Mouse (Mus musculus): ENCODE measurements around the gene Efna3.

The Efna3 gene

DNA sequence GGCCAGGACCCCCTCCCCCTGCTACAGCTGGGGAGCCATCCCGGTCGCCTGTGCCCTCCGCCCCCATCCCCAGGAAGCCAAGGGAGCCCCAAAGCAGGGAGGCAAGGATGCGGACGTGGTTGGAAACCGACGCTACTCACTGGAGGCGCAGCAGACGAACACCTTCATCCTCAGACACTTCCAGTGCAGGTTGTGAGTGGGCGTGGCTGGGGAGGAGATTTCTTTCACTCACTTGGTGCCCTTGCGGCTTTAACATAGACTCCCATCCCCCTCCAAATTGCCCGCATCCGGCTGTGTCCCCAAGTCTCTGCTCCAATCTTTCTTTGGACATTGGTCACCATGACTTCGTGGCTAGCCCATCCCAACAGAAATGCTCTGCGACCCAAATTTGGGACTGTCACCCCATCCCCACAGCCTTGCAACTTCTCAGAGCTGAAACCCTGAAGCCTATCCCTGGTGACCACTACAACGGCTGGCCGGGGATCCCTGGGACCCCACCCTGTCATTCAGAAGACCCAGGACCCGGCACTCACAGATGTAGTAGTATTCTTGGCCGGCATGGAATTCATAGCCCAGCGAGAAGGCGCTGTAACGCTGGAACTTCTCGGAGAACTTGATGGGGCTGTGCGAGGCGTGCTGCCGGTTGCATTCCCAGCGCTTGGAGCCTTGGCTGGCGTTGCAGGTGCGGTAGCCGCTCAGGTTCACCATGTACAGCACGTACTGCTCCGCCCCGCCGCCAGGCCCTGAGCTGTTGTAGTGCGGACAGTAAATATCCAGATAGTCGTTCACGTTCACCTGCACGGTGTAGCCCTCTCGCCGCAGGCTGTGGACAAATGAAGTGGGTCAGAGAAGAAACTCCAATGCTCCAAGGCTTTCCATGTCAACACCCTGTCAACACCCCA, 6.6 kb downstream of the Efna3 start:
- DNase-seq, result peak; percentile 35

DNA sequence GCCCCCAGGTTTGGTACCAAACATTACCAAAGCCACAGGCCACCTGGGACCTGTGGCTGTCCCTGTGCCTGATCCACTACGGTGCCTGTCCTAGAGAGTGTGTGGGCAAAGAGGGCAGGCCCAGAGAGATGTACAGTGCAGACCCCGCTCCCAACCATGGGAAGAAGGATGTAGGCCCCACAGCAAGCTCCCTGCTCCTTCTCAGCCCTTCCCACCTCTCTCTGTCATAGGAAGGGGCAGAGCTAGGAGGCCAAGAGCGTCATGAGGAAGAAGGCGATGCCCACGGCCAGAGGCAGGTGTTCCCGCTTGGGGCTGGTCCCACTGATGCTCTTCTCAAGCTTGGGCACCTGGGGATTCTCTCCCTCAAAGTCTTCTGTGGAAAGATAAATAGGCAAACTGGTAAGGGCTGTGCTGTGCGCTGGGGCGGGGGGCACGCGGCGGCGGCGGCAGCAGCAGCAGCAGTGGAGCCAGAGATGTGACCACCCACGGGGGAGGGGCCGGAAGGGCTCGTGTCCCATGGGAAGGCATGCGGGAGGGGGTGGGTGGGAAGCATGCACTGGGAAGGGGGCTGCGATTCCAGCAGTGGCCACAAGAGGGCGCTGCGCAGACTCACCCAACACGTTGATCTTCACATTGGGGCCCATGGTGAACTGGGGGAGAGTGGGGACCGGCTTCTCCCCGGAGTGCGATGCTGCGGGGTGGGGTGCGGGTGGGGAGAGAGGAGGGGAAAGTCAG, 7.4 kb downstream of the Efna3 start:
- peak; percentile 52 for DNase-seq

DNA sequence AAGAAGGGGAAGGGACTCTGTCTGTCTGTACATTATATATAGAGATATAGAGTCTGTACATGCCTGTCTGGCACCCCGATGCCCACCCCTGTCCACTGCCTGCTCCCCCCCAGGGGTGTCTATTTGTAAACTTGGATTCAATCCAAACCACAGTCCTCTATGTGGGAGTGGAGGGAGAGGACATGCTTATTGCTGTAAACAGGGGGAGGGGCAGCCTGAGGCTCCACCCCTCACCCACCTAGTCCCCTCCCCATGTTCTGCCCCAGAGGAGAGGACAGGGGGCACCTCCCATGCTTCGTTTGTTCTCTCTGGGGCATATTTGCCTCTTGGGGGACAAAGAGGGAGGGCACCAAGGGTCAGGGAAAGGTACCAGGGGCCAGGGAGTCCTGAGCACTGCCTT, 8.0 kb downstream of the Efna3 start:
- DNase-seq, result peak; percentile 22

DNA sequence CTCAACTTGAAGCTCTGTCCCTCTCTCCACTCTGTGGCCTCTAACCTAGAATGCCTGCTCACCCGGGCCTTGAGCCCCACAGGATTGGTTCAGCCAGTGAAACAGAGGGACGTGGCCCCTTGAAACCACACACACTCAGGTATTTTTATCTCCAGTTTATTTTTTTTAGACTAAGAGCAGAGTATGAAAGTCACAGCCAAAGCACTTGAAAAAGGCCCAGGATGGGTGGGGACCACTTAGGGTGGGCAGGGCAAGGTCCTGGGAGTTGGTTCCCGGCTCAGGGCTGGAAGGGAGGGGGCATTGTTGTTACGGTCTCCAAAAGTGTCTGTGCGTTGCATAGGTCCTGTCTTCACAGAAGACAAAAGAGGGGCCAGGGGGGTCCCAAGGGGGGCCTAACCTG, 8.4 kb downstream of the Efna3 start:
- no peak for DNase-seq

DNA sequence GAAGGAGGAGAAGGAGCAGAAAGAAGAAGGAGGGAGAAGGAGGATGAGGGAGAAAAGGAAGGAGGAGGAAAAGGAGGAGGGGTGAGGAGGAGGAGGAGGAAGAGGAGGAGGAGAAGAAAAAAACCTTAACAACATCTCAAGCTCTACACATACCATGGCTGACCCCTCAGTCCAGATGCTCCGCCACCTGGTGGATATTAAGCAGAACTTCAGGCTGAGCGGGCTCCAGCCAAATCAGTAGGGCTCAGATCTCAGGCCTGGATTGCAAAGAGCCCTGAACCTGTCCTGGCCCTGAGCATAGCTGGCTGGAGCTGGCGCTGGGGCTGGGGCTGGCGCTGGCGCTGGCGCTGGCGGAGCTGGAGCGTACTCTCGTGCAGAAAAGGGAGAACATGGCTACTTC, 14.7 kb downstream of the Efna3 start:
- peak; percentile 47 for DNase-seq

DNA sequence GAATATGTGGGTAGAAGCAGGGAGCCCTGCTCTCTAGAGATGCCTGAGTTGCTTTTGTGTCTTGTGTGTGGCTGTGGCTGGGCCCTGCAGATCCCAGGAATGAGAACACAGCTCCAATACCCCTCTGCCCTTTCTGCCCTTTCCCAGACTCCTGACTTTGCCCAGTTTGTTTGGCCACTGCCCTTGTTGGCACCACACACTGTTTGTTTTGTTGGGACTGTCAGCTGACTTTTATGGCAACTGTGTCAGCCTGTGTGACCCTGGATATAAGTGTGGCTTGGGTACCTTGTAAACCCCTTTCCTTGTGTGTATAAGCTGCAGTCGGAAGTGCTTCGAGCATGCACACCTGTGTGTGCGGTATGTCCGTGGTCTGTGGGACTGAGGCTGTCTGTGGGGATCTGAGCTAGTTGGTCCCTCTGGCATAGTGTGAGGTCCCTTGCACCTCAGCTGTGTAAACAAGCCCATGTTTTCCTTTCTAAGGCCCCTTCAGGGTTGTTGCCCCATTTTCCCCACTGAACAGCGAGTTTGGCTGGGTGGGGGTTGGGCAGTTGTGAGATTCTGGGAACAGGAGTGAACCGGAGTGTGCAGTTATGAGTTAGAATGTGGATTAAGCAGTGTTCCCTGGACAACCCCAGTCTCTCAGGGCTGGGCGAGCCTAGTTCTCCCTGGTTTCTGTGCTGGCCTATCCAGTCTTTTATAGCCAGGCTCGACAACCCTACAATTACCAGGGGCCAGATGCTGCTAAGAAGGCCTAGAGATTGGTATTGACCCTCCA, 17.0 kb downstream of the Efna3 start:
- no peak for DNase-seq

DNA sequence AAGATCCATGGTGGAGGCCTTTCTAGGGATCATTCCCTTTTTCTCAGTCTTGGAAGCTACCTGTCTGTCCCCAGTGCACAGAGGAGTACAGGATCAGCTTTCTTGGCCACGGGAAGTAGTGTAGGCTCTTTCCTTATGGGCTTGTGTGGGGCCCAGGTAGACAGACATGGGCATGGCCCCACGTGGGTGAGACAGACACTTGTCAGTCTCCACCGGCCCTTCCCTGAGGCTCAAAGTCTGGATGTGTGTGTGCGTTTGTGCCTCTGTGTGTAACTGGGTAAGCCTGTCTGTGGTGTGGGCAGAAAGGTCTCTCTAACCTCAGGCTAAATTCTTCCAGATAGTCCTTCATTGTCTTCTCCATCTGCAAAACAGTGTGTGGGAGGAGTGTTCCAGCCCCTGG, 17.7 kb downstream of the Efna3 start:
- no peak for DNase-seq

DNA sequence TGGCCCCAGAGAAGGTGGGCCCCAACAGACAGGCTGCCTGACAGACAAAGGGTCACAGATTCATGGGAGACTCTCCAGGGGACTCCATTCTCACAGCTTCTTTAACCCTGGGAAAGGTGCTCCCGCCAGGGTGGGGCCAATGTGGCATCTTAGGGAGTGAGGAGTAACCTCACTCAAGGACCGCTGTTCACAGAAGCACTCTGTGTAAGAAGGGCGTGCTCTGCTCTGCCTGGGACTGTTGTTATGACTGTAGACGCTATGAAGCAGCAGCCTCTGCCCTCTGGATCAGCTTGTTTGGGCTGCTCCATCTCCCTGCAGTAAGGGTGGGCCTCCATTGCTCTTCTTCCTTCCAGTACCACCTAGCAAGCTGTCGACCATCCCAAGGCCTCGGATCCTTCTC, 18.3 kb downstream of the Efna3 start:
- DNase-seq, result no peak

DNA sequence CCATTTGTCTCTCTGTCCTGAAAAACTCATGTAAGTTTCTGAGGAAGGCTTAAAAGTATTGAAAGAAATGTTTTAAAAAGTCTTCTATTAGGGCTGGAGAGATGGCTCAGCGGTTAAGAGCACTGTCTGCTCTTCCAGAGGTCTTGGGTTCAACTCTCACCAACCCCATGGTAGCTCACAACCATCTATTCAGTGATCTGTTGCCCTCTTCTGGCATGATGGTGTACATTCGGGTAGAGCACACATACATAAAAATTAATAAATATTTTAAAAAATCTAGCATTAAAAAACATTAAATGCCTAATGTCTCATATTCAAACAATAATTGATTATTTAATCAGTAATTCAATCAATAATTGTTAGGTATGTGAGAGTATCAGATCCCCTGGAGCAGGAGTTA, 22.3 kb downstream of the Efna3 start:
- no peak for DNase-seq

DNA sequence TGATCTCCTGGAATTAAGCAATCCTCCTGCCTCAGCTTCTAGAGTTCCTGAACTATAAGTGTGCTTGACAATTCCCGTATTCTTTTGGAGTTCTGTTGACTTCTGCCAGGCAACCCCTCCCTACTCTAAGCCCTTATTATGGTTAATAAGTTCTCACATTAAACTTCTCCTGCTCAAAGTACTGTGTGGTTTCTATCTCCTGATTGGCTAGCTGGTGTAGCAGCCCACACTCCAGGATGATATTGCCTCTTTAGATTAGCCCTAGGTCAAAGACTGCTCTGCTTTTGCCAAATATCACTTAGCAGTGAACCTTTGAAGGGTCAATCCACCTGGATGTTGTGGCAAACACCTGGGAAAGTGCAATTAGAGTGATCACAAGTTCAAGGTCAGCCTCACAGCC, 22.7 kb downstream of the Efna3 start:
- DNase-seq, result no peak

DNA sequence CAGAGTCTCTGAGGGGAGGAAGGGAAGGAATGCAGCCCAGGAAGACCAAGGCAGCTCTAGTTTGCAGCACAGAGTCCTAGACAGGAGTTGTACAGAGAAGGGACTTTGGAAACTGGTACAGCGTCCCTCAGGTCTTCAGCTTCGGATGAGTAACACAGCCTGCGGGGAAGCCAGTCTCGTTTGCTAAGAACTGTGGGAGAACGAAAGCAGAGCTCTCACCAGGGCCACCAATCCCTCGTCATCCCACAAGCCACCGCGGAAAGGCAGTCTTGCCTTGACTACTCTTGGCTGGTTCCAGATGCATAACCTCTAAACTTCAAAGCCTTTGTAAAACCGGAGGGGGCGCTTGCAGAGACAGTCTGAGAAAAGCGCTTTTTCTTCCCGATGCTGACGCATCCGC, 23.3 kb downstream of the Efna3 start:
- DNase-seq, result no peak

DNA sequence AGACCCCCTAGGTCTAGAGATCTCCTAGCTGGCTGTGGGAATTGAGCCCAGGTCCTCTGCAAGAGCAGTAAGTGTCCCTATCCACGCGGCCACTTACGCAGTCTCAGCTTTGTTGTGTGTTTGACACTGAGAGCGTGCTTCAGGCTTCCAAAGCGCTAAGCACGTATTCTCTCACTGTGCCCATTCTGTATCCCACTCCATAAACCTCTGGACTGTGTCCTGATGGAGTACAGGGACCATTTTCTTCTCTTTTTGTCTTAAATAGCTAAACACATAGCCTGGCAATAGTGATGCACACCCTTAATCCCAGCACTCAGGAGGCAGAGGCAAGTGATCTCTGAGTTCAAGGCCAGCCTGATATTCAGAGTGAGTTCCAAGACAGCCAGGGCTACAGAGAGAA, 23.9 kb downstream of the Efna3 start:
- no peak for DNase-seq

DNA sequence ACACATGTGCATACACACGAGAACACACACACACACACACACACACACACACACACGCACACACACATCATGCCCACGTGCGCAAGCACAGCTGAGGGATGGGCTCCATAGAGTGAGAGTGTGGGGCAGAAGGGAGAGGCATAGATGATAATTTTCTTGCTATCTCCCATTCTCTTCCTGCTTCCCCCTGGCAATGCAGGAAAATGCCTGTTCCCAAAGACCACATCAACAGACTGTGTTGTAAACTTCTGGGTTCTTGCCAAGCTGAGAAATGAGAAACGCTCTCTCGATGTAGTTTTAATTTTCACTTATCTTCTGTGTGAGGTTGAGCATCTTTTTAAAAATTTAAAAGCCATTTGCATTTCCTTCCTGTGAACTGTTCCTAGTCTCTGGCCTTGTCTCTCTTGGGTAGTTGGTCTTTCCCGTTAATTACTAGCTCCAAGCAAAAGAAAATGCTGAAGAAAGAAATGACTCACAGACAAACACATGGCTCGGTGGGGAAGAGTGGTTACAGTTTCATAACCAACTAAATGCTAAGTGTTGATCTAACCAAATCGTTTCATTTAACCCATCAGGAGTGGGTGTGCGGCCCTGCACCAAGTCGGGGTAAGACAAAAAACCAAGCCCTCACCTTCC, 25.9 kb downstream of the Efna3 start:
- no peak for DNase-seq

DNA sequence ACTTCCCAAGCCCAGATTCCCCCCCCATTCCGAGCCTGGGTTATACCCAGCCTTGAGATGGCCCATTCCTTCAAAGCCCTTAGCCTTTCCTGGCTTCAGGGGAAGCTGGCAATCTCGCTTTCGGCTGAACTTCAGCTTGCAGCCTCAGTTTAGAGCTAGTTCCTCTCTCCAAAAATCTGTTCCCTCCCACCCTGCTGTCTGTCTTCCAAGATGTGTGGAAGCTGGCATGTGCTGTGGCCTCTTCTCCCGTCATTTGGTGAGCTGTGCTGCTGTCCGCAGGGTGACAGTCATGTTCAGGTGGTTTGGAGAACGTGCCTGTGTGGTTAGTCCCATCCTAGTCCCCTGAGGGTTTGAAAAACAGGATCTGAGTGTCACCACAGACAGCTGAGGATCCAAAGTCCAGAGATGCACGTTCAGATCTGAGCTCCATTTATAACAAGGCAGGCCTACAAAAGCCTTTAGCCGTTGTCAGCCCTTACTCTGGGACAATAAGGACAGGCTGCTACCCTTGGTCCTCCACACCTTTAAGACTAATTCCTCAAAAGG, 27.0 kb downstream of the Efna3 start:
- no peak for DNase-seq

DNA sequence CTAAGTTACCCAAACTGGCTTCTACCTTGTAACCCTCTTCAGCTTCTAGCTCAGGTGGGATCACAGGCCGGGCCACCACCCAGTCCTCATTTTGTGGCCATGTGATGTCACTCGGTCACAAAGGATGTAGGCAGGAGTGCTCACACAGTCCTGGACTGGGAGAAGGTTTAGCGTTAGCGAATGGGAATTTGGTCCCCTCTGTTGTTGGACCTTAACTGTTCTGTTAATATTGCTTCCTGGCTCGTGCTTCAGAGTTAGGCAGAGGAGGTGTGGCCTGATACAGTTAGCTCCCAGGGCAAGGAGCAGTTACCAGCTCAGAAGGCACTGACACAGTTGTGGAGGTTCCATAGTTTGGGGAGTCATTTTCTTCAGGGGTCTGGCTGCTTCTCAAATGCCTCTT, 28.6 kb downstream of the Efna3 start:
- DNase-seq, result no peak

DNA sequence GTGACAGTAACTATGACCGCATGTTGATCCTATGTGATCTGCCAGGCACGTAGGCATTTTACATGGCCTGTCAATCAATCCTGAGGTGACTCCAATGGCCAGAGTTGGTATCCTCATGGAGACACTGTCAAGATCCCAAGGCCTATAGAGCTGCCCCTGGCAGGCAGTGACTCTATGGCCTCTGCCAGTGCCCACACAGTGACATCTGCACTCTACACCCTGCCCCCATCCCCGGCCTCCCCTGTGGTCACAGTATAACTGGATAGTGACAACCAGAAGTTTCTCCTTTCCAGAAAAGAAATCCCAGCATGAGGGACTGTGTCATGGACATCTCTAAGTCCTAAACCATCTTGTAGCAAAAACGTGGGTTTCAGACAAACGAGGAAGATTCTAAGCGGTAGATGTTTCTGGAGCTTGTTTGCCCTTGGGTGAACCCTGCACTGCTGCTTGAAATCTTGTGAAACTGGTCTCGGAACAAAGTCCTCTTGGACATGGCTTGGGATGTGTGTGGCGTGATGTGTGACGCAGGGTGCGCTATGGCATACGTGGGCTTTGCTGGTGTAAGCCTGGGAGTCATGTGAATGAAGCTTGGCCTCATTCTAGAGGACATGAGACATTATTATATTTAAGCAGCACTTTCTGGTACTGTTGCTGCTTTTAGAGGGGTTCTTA, 29.4 kb downstream of the Efna3 start:
- DNase-seq, result no peak

DNA sequence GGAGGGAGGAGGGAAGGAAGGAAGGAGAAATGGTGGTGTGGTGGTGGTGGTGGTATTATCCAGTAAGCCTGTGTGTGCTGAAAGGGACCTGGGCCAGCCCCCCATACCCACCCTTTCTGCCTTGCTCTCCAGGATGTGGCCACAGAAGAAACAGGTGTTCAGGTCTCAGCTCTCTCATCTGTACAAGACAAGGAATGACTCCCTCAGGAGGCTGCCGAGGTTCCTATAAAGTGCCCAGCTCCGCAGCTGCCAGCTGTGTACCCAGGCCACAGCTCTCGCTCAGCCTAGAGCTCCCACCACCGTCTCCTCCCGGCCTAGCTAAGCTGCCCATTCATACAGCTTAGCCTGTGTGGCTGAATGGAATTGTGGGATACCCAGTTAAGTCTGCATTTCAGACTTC, 30.5 kb downstream of the Efna3 start:
- DNase-seq, result no peak

DNA sequence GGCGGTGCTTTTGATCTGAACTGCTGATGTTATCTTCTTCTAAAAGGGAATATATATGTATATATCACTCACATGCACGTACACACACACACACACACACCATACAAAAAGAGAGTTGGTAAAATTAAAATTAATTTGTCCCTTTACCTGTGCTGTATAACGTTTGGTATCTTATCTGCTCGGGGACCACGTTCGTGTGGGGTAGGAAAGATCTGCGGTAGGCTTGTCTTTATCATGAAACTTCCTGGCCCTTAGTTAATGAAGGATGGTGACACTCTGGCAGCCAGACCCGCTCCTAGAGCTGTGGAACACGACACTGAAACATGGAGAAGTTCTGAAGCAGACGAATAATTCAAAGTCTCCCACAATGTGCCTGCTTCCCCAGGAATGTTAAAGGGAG, 30.9 kb downstream of the Efna3 start:
- DNase-seq, result no peak

DNA sequence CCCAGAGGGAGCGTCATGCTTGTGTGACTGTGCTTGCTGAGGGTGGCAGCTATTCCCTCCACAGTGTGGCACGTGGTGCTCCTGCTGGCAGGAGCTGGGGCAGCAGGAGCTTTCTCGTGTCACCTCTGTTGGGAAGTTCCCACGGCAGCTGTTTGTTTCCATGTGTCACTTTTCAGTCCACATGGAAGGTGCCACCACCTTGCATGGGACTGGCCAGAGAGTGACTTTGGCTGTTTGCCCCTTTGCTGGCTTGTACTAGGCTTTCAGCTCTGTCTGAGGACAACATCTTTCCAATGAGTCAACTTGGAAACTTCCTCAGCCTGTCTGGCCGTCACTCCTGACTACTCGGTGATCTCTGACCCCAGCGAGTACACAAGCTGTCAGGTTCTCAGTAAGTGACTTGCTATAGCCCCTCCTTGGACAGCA, 34.2 kb downstream of the Efna3 start:
- no peak for DNase-seq

DNA sequence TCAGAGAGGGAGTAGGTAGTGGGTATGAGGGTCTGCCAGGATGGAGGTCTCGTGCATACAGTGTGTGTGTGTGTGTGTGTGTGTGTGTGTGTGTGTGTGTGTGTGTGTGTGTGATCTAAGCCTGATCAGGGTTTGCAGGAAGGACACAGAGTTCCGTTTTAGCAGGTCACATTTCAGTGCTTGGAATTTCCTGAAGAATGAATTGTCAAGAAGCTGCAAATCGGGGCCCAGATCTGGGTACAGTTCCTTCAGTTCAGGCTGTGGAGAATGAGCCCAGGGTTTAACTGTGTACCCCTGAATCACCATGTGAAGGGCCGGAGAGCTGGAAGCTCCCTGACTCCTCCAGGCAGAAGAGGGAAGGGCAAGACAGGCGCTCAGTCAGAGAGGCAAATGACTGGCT, 35.5 kb downstream of the Efna3 start:
- no peak for DNase-seq

DNA sequence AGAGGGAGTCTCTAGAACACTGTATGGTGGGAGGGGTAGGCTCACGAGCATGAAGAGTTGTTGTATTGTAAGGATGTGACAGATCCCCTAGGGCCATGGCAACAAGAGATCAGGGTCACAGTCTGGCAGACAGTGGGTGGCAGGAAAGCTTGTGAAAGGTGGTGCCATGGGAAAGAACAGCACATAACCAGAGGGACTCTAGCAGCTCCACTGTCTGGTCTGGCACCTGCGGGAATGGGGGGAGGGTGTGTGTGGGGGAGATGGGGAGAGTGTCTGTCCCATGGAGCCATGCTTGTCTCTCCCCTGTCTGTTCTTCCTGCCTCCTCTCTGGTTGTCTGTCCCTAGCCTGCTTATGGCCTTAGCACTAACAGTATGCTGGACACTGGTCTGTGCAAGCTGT, 37.2 kb downstream of the Efna3 start:
- DNase-seq, result no peak

DNA sequence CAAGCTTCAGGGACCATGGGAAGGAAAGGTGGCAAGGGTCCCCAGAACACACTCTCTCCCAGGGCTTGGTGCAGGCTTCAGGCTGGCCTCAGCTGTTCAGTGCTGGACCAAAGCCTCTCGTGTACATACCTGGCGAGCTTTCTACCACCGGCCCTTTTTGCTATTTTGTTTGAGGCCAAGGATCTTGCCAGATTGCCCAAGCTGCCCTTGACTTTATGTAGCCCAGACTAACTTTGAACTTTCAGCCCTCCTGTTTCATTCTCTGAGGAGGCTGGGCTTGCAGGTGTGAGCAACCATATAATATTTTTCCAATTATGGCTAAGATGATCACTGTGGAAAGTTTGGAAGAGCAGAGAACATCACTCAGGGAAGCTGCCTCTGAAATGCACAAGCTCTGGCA, 38.5 kb downstream of the Efna3 start:
- no peak for DNase-seq
